Mouse (Mus musculus): ENCODE results near the gene F13b.

DNA sequence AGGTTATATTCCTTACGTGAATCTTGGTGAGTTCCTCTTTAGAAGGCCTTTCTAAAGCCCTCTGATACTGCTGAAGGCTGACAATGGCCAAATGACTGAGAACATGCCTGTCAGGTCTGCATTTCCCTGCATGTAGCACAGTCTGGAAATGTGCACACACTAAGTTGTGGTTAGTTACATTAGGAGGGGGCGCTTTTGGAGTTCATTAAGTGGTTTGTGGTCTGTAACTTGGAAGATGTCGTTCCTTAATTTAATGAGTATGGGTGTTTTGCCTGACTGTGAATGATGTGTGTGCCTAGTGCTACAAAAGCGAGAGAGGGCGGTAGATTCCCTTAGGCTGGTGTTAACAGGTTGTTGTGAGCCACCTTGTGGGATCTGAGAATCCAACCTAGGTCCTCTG, 40.7 kb upstream of the F13b start:
- TF ChIP-seq MAX (IDR thresholded peaks at IDR 0.05) = no peak
- no peak for TF ChIP-seq MYOD1 (IDR thresholded peaks at IDR 0.05; ENCODE audit: control insufficient read depth, insufficient read length, low read depth)
- no peak for TF ChIP-seq CTCF (IDR thresholded peaks at IDR 0.05; ENCODE audit: control insufficient read depth, insufficient read depth, insufficient read length)
- no peak for TF ChIP-seq CEBPB (IDR thresholded peaks at IDR 0.05; ENCODE audit: low read depth)

All from C2C12 (cell line).